Mouse (Mus musculus): ENCODE measurements around the gene Slc39a7. TPM values are rescaled to one million over a fixed set of nuclear protein-coding genes. Genes with fewer than 3 reads are reported as not detected.

The Slc39a7 gene
- total and polyA plus RNA-seq, 2 experiments from 2014 or later: 152 to 229 TPM

DNA sequence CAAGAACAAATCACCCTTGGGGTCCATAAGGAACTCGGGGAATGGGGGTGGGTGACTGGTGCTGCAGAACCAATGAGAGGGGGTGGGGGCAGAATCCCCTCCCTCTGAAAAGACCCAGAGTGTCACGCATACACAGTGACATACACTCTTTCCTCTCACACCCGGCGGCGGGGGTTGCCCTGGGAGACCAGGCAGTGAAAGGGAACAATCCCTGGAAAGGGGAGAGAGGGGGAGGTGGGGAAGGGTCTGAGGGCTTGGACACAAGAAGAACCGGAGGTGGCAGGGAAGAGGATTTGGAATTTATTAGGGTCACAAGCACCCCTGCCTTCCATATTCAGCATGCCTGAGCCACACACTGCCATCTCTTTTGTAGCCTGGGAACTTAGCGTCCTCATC lies 5.7 kb downstream of the Slc39a7 start:
- Histone ChIP-seq H3K4me2 (ENCODE audit: low read depth, low read length, poor library complexity, severe bottlenecking) (peak overlapping the region; percentile 97), H3K36me3 (ENCODE audit: insufficient read depth, low read length) (peaks cover 25% of the 10 kb centered on the region), H3K9me3 (ENCODE audit: low read length) (no peaks in the 10 kb centered on the region), H3K27me3 (ENCODE audit: insufficient read depth, low read length) (no peaks in the 10 kb centered on the region), H3K27ac (ENCODE audit: low read depth, low read length) (peak overlapping the region; percentile 97), H3K4me3 (ENCODE audit: low read depth, low read length) (peak overlapping the region; percentile 74), H3K4me1 (ENCODE audit: insufficient read depth, low read length) (peaks cover 34% of the 10 kb centered on the region; the same call in 1 of the 2 replicates), H3K9ac (replicated peaks; ENCODE audit: low read length, poor library complexity, severe bottlenecking) (peak overlapping the region; percentile 93)
- TF ChIP-seq CTCF (IDR thresholded peaks at IDR 0.05): no peak
- DNase-seq (ENCODE audit: low spot score) (peak; percentile 74), ATAC-seq (ENCODE audit: low FRiP score) (no peak)
- WGBS: 2% methylated on average over 6 of the region's 7 CpGs

DNA sequence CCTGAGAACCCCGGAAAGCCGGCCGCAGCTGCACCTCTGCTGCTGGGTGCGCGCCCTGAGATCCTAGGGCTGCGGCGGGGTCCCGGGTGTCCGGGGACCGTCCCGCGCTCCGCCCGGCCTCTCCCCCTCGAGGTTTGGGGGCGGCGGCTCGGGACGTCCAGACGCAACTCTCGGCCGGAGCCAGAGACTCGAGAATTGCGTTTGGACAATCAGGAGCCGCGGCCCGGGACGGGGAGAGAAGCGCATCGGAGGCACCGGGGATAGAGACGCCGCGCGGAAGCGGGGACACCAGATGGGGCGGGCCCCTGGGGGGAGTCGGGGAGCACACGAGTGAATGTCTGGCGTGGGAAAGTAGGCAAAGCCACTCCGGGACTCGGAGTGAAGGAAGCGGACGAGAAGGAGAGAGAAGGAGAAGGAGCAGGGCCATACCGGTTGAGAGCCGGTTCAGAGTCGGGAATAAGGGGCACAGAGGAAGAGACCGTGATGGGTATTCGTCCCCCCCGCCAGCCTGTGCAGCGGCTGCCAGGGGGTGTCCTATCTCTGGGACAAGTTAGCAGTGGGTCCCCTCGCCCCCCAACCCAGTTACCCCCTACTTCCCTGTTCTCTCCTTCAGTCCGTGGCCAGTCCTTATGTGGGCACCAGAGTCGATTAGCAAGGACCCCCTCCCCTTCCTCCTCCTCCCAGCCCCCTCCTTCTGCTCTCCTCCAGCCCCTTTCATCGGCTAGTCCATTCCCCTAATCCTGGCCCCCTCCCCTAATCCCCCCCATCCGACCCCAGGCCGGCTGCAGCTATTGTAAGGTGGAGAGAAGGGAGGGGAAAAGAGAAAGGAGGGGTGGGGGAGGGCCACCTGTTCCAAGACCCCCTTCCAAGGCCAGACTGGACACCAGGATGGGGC lies 6.4 kb downstream of the Slc39a7 start:
- Histone ChIP-seq H3K27ac (ENCODE audit: low read depth, low read length) (peak overlapping the region; percentile 97), H3K9ac (replicated peaks; ENCODE audit: low read length, poor library complexity, severe bottlenecking) (peak overlapping the region; percentile 93), H3K27me3 (ENCODE audit: insufficient read depth, low read length) (no peaks in the 10 kb centered on the region), H3K4me3 (ENCODE audit: low read depth, low read length) (peak overlapping the region; percentile 74), H3K9me3 (ENCODE audit: low read length) (no peaks in the 10 kb centered on the region), H3K4me1 (ENCODE audit: insufficient read depth, low read length) (peaks cover 27% of the 10 kb centered on the region; the same call in 1 of the 2 replicates), H3K36me3 (ENCODE audit: insufficient read depth, low read length) (peaks cover 24% of the 10 kb centered on the region), H3K4me2 (ENCODE audit: low read depth, low read length, poor library complexity, severe bottlenecking) (peak overlapping the region; percentile 97)
- peak; percentile 14; the same call in 1 of the 2 replicates for ATAC-seq (ENCODE audit: low FRiP score)
- no peak for TF ChIP-seq CTCF (IDR thresholded peaks at IDR 0.05)
- peak; percentile 30 for DNase-seq (ENCODE audit: low spot score)
- under 1% methylated on average over 48 of the region's 57 CpGs for WGBS

- under 1% methylated on average over 44 of the region's 58 CpGs for WGBS
- Histone ChIP-seq H3K27me3 (ENCODE audit: insufficient read depth, low read length) (no peaks in the 10 kb centered on the region), H3K9me3 (ENCODE audit: low read length) (no peaks in the 10 kb centered on the region), H3K9ac (replicated peaks; ENCODE audit: low read length, poor library complexity, severe bottlenecking) (peak within 1 kb of the TSS; percentile 93), H3K4me2 (ENCODE audit: low read depth, low read length, poor library complexity, severe bottlenecking) (peak within 1 kb of the TSS; percentile 97), H3K27ac (ENCODE audit: low read depth, low read length) (peak within 1 kb of the TSS; percentile 97), H3K4me1 (ENCODE audit: insufficient read depth, low read length) (peaks cover 23% of the 10 kb centered on the region; the same call in 1 of the 2 replicates), H3K4me3 (ENCODE audit: low read depth, low read length) (peak within 1 kb of the TSS; percentile 74), H3K36me3 (ENCODE audit: insufficient read depth, low read length) (peaks cover 19% of the 10 kb centered on the region)
- peak; percentile 82 for ATAC-seq (ENCODE audit: low FRiP score)
- no peak for TF ChIP-seq CTCF (IDR thresholded peaks at IDR 0.05)
- DNase-seq (ENCODE audit: low spot score): peak; percentile 92
Observed at GRCm38 (mm10) chr17:34024317-34024821, 7.1 kb downstream of the Slc39a7 start, which contains the start of gene Ring1. Gene Ring1, minus strand, starts transcription at chr17:34024680.

DNA sequence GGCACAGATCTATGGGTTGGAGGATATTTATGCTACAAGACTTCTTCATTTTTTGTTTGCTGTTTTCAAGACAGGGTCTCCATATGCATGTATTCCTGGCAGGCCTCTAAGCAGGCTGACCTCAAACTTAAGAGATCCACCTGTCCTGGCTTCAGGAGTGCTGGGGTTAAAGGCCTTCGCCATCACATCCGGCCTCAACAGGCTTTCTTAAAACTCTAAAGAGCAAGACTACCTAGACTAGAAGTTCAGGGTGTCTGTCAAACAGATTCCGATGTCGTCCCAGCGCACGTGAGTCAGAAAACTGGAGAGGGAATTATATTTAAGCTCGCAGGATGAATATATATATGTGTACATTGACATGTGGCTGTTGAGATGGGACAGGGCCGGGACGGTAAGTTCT lies 7.8 kb downstream of the Slc39a7 start:
- no peak for ATAC-seq (ENCODE audit: low FRiP score)

GRCm38 (mm10) chr17:34022987-34023386 lies 8.5 kb downstream of the Slc39a7 start:
- no peaks in the 10 kb centered on the region for H3K27me3 ChIP-seq (ENCODE audit: insufficient read depth, low read length)
- no peak overlapping the region for H3K4me2 ChIP-seq (ENCODE audit: low read depth, low read length, poor library complexity, severe bottlenecking)
- DNase-seq (ENCODE audit: low spot score): no peak
- no peak overlapping the region for H3K4me3 ChIP-seq (ENCODE audit: low read depth, low read length)
- no peak overlapping the region for H3K27ac ChIP-seq (ENCODE audit: low read depth, low read length)
- WGBS: 98% methylated on average over 20 of the region's 20 CpGs
- TF ChIP-seq CTCF (IDR thresholded peaks at IDR 0.05): no peak
- H3K36me3 ChIP-seq (ENCODE audit: insufficient read depth, low read length): peaks cover 10% of the 10 kb centered on the region; the same call in 1 of the 2 replicates
- peaks cover 18% of the 10 kb centered on the region; the same call in 1 of the 2 replicates for H3K4me1 ChIP-seq (ENCODE audit: insufficient read depth, low read length)
- no peaks in the 10 kb centered on the region for H3K9me3 ChIP-seq (ENCODE audit: low read length)
- ATAC-seq (ENCODE audit: low FRiP score): no peak
- H3K9ac ChIP-seq (replicated peaks; ENCODE audit: low read length, poor library complexity, severe bottlenecking): no peak overlapping the region

More for the DNA sequence above, 7.8 kb downstream of the Slc39a7 start:
- Histone ChIP-seq H3K4me1 (ENCODE audit: insufficient read depth, low read length) (peaks cover 23% of the 10 kb centered on the region; the same call in 1 of the 2 replicates), H3K4me2 (ENCODE audit: low read depth, low read length, poor library complexity, severe bottlenecking) (peak overlapping the region; percentile 97), H3K27me3 (ENCODE audit: insufficient read depth, low read length) (no peaks in the 10 kb centered on the region), H3K27ac (ENCODE audit: low read depth, low read length) (peak overlapping the region; percentile 97), H3K36me3 (ENCODE audit: insufficient read depth, low read length) (peaks cover 13% of the 10 kb centered on the region), H3K4me3 (ENCODE audit: low read depth, low read length) (peak overlapping the region; percentile 74), H3K9ac (replicated peaks; ENCODE audit: low read length, poor library complexity, severe bottlenecking) (peak overlapping the region; percentile 93), H3K9me3 (ENCODE audit: low read length) (no peaks in the 10 kb centered on the region)
- TF ChIP-seq CTCF (IDR thresholded peaks at IDR 0.05): no peak
- WGBS: 63% methylated on average over 9 of the region's 9 CpGs
- DNase-seq (ENCODE audit: low spot score): no peak

DNA sequence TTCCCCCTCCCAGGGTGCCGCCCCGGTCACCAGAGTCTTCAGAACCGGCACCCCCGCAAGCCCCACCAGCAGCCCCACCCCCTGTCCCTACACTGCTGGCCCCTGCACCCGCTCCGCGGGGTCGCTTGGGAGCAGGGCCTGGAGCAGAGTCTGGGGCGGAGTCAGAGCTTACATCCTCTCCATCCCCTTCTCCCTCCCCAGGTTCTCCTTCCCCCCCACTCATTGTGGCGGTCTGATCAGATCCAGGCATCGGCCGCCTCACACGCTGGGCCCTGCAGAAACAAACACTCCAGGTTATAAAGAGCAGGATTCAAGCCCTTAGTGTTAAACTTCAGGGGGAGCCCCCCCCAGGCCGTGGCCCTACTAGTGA lies 9.1 kb downstream of the Slc39a7 start:
- WGBS: 94% methylated on average over 14 of the region's 14 CpGs
- Histone ChIP-seq H3K4me2 (ENCODE audit: low read depth, low read length, poor library complexity, severe bottlenecking) (no peak overlapping the region), H3K27me3 (ENCODE audit: insufficient read depth, low read length) (no peaks in the 10 kb centered on the region), H3K9me3 (ENCODE audit: low read length) (no peaks in the 10 kb centered on the region), H3K27ac (ENCODE audit: low read depth, low read length) (no peak overlapping the region), H3K4me3 (ENCODE audit: low read depth, low read length) (no peak overlapping the region), H3K4me1 (ENCODE audit: insufficient read depth, low read length) (peaks cover 18% of the 10 kb centered on the region; the same call in 1 of the 2 replicates), H3K36me3 (ENCODE audit: insufficient read depth, low read length) (peaks cover 10% of the 10 kb centered on the region; the same call in 1 of the 2 replicates), H3K9ac (replicated peaks; ENCODE audit: low read length, poor library complexity, severe bottlenecking) (no peak overlapping the region)
- no peak for TF ChIP-seq CTCF (IDR thresholded peaks at IDR 0.05)
- ATAC-seq (ENCODE audit: low FRiP score) (no peak), DNase-seq (ENCODE audit: low spot score) (no peak)
